Mouse (Mus musculus) embryonic facial prominence, embryonic 13.5 days (tissue): Measurements from ENCODE around the gene Wwox. TPM values are rescaled to one million over a fixed set of nuclear protein-coding genes. Genes with fewer than 3 reads are reported as not detected.
A peak's percentile ranks its signal among the peaks of the same experiment; 100 is the strongest.

Experiments used
- ATAC-seq: fragments of 200-750 bp; cut with Nextera tagmentation; 2 replicates; pipeline ENCODE4 v1.8.0; 2017; ENCODE audit warnings: low read depth; ENCODE audit not compliant: insufficient number of reproducible peaks, insufficient read depth, low FRiP score, low TSS enrichment
- H3K27ac ChIP-seq: fragments of 300-500 bp; sonication (generic); 2 replicates; pipeline ENCODE4 v1.5.1; 2015; ENCODE audit warnings: moderate library complexity, mild to moderate bottlenecking, inconsistent platforms
- H3K27me3 ChIP-seq: fragments of 300-500 bp; sonication (generic); 2 replicates; pipeline ENCODE4 v1.6.1; 2015; ENCODE audit warnings: mild to moderate bottlenecking, inconsistent platforms
- H3K36me3 ChIP-seq: fragments of 300-500 bp; sonication (generic); 2 replicates; pipeline ENCODE4 v1.6.1; 2015; ENCODE audit warnings: mild to moderate bottlenecking, inconsistent platforms
- H3K4me1 ChIP-seq: fragments of 300-500 bp; sonication (generic); 2 replicates; pipeline ENCODE4 v1.6.1; 2015; ENCODE audit warnings: inconsistent platforms
- H3K4me2 ChIP-seq: fragments of 300-500 bp; sonication (generic); 2 replicates; pipeline ENCODE4 v1.6.1; 2015; ENCODE audit warnings: moderate library complexity, mild to moderate bottlenecking, inconsistent platforms
- H3K4me3 ChIP-seq: fragments of 300-500 bp; sonication (generic); 2 replicates; pipeline ENCODE4 v1.5.1; 2015; ENCODE audit warnings: mild to moderate bottlenecking, inconsistent platforms
- H3K9ac ChIP-seq: fragments of 300-500 bp; sonication (generic); 2 replicates; pipeline ENCODE4 v1.6.1; 2015; ENCODE audit warnings: mild to moderate bottlenecking, inconsistent platforms
- H3K9me3 ChIP-seq: fragments of 300-500 bp; sonication (generic); 2 replicates; pipeline ENCODE4 v1.6.1; 2016; ENCODE audit warnings: inconsistent platforms
- WGBS: fragments of 180-500 bp; shearing (Covaris S2); methylation state at CpG from one replicate; pipeline ENCODE4 v1.1.7; 2015; ENCODE audit warnings: mixed read lengths; 5-methylcytosine and 5-hydroxymethylcytosine counted together
- polyA plus RNA-seq: library from polyadenylated mRNA; unstranded; fragments of >200 nt; fragmentation: Nextera tagmentation; extraction: Ambion mirVana; gene quantifications from 2 replicates; pipeline ENCODE4 v1.2.1, GENCODE M21; 2015

Gene Wwox
- polyA plus RNA-seq, 1 experiment from 2014 or later, result 11.5 TPM

DNA sequence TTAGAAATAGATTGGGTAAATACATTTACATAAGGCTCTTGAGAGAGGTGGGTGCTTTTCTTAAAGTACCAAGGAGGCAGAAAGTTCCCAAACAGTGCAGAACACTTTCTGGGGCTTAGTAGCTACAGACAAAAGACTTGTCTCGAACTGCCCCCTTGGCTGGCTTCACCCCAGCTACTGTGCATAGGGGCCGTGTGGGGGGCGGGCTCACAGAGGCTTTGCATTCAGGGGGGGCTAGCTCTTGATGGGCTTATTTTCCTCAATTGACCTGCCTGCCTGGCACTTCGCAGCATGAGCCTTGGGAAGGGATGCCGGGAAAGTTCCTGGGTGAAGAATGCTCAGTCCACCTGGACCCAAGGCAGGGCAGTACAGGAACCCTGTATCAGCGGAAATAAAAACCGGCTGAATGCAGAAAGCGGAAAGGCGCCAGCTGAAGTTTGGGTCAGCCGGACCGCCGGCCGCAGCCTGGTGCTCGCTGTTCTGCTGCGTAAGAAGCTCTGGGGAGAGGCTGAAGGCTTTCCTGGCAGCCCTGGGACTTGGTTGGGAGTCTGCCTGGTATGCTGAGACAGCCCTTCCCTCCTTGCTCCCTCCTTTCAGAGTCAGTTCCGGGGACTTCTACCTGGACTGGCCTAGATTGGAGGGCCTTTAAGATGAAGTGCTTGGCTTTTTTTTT is 918.3 kb downstream of the Wwox start:
- 0 out of 2 replicates have a peak overlapping the region, but pooled peaks have one; percentile 32 for H3K9ac ChIP-seq
- peaks cover 10% of the 10 kb centered on the region for H3K9me3 ChIP-seq
- no peaks in the 10 kb centered on the region; the same call in 1 of the 2 replicates for H3K36me3 ChIP-seq
- no peak overlapping the region for H3K27ac ChIP-seq
- no peaks in the 10 kb centered on the region; the same call in 1 of the 2 replicates for H3K27me3 ChIP-seq
- peak overlapping the region; percentile 42 for H3K4me2 ChIP-seq
- no peak for ATAC-seq
- H3K4me1 ChIP-seq, result peaks cover 21% of the 10 kb centered on the region
- H3K4me3 ChIP-seq, result no peak overlapping the region
- WGBS, result 40% methylated on average over 16 of the region's 16 CpGs

- H3K9me3 ChIP-seq, result peaks cover 10% of the 10 kb centered on the region
- no peaks in the 10 kb centered on the region; the same call in 1 of the 2 replicates for H3K36me3 ChIP-seq
- no peaks in the 10 kb centered on the region; the same call in 1 of the 2 replicates for H3K27me3 ChIP-seq
- H3K4me1 ChIP-seq, result peaks cover 21% of the 10 kb centered on the region
- no peak for ATAC-seq
- no peak overlapping the region for H3K4me2 ChIP-seq
- 82% methylated on average over 11 of the region's 11 CpGs for WGBS
- H3K4me3 ChIP-seq, result no peak overlapping the region
- no peak overlapping the region for H3K9ac ChIP-seq
- no peak overlapping the region for H3K27ac ChIP-seq
Observed at GRCm38 (mm10) chr8:115358481-115358880, 919.0 kb downstream of the Wwox start.

- 18% methylated on average over 12 of the region's 12 CpGs for WGBS
- H3K9ac ChIP-seq, result no peak overlapping the region
- H3K27ac ChIP-seq, result no peak overlapping the region
- no peaks in the 10 kb centered on the region for H3K36me3 ChIP-seq
- H3K4me1 ChIP-seq, result peaks cover 21% of the 10 kb centered on the region
- H3K9me3 ChIP-seq, result no peaks in the 10 kb centered on the region; the same call in 1 of the 2 replicates
- no peak overlapping the region for H3K4me3 ChIP-seq
- H3K27me3 ChIP-seq, result no peaks in the 10 kb centered on the region; the same call in 1 of the 2 replicates
- no peak for ATAC-seq
- H3K4me2 ChIP-seq, result peak overlapping the region; percentile 7; the same call in 1 of the 2 replicates
Observed at GRCm38 (mm10) chr8:115359701-115360100, 920.2 kb downstream of the Wwox start.

GRCm38 (mm10) chr8:115362518-115362917 is 923.1 kb downstream of the Wwox start:
- H3K4me2 ChIP-seq, result no peak overlapping the region
- H3K4me1 ChIP-seq, result peaks cover 16% of the 10 kb centered on the region
- no peak overlapping the region for H3K27ac ChIP-seq
- no peak for ATAC-seq
- H3K4me3 ChIP-seq, result no peak overlapping the region
- H3K27me3 ChIP-seq, result no peaks in the 10 kb centered on the region; the same call in 1 of the 2 replicates
- 67% methylated on average over 7 of the region's 7 CpGs for WGBS
- H3K9me3 ChIP-seq, result no peaks in the 10 kb centered on the region; the same call in 1 of the 2 replicates
- no peaks in the 10 kb centered on the region for H3K36me3 ChIP-seq
- H3K9ac ChIP-seq, result no peak overlapping the region

DNA sequence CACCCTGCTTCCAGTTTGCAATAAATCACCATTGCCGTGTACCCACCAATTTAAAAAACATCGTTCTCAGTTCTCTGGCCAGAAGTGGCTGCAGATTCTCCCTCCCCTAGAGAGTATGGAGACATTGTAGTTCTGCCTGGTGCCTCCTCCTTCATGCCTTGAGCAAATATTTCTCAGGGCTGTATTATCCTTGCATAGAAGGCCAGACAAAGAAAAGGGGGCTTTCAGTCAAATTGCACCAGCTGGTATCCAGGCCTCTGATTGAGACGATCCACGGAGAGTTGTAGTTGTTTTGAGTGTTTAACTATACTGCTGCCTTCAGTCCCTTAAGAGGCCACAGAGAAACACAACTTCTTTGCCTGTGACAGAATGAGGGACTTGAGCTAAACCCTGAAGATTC is 935.5 kb downstream of the Wwox start:
- ATAC-seq, result no peak
- 37% methylated on average over 4 of the region's 4 CpGs for WGBS

DNA sequence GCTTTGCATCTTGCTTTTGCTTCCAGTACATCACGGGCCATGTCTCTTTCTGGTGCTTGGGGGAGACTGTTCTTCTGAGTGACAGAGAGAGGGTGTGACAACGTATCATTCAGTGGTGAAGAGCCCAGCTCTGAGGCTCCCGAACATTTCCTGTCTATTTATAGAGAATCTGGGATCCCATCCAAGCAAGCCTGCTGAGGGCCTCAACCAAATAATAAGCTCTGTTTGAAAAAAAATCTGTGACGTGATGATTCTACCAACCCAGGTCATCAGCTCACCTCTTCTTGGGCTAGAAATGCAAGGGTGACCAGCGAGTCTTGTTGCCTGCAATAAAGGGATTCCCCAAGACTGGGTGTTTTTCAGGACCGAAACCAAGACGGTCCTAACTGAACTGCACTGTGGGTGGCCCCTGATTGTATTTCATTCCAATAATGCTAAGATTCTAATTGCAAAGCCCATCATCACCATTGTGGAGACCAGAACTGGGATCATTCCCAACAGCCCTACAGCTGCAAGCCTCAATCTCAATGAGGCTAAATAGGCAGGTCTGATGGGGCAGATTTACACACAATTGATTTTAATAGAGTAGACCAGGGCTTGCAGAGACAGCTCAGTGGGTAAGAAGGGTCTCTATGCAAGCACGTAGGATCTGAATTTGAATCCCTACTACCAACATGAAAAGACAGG is 936.0 kb downstream of the Wwox start:
- Histone ChIP-seq H3K4me3 (no peak overlapping the region), H3K4me1 (peaks cover 37% of the 10 kb centered on the region), H3K36me3 (no peaks in the 10 kb centered on the region), H3K4me2 (no peak overlapping the region), H3K27ac (peak overlapping the region; percentile 55; the same call in 1 of the 2 replicates), H3K9me3 (no peaks in the 10 kb centered on the region), H3K27me3 (peaks cover 3% of the 10 kb centered on the region; the same call in 1 of the 2 replicates), H3K9ac (no peak overlapping the region)
- WGBS, result 54% methylated on average over 8 of the region's 8 CpGs
- no peak for ATAC-seq

More for the DNA sequence above, 935.5 kb downstream of the Wwox start:
- Histone ChIP-seq H3K27ac (peak overlapping the region; percentile 55), H3K36me3 (no peaks in the 10 kb centered on the region), H3K27me3 (peaks cover 3% of the 10 kb centered on the region; the same call in 1 of the 2 replicates), H3K9ac (no peak overlapping the region), H3K4me3 (no peak overlapping the region), H3K4me1 (peaks cover 37% of the 10 kb centered on the region), H3K9me3 (no peaks in the 10 kb centered on the region), H3K4me2 (no peak overlapping the region)

- Histone ChIP-seq H3K4me2 (no peak overlapping the region), H3K27me3 (no peaks in the 10 kb centered on the region; the same call in 1 of the 2 replicates), H3K4me3 (no peak overlapping the region), H3K27ac (no peak overlapping the region), H3K36me3 (no peaks in the 10 kb centered on the region), H3K9me3 (no peaks in the 10 kb centered on the region), H3K9ac (no peak overlapping the region), H3K4me1 (peaks cover 37% of the 10 kb centered on the region)
- ATAC-seq, result no peak
- 36% methylated on average over 4 of the region's 4 CpGs for WGBS
Observed at GRCm38 (mm10) chr8:115377321-115377720, 937.9 kb downstream of the Wwox start.

GRCm38 (mm10) chr8:115380017-115380416 is 940.6 kb downstream of the Wwox start:
- Histone ChIP-seq H3K9me3 (no peaks in the 10 kb centered on the region), H3K9ac (no peak overlapping the region), H3K4me2 (no peak overlapping the region), H3K4me1 (peaks cover 24% of the 10 kb centered on the region), H3K27ac (no peak overlapping the region), H3K36me3 (no peaks in the 10 kb centered on the region), H3K4me3 (no peak overlapping the region), H3K27me3 (no peaks in the 10 kb centered on the region; the same call in 1 of the 2 replicates)
- 64% methylated on average over 4 of the region's 4 CpGs for WGBS
- ATAC-seq, result no peak

DNA sequence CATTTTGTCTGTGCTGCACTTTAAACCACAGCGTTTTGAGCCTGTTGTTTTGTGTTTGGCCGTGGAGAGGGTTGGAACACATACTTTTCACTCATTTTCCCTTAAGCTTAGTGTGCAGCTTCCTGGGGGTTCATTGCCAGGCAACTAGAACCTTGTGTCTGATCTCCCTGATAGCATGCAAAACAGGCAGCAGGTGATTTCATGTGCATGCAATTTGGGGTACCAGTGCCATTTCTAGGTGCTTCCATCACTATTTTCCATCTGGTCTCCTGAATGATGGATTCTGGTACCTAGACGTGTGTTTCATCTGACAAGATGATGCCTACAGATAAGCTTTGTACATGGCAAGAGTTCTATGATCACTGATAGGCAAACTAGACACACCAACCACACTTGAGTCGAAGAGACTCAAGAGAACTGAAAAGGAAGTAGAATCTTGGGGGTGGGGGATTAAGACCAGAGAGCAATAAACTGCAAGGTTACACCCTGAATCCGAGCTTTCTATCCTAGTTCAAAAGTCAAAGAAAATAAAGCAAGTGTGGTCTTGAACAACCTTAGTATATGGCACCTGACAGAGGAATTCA is 951.6 kb downstream of the Wwox start:
- 0 out of 2 replicates have a peak, but pooled peaks cover 6% of the 10 kb centered on the region for H3K4me1 ChIP-seq
- no peaks in the 10 kb centered on the region; the same call in 1 of the 2 replicates for H3K9me3 ChIP-seq
- no peaks in the 10 kb centered on the region for H3K27me3 ChIP-seq
- H3K27ac ChIP-seq, result no peak overlapping the region
- WGBS, result 87% methylated on average over 5 of the region's 5 CpGs
- H3K36me3 ChIP-seq, result no peaks in the 10 kb centered on the region
- no peak overlapping the region for H3K4me2 ChIP-seq
- H3K4me3 ChIP-seq, result no peak overlapping the region
- no peak overlapping the region for H3K9ac ChIP-seq
- no peak for ATAC-seq

DNA sequence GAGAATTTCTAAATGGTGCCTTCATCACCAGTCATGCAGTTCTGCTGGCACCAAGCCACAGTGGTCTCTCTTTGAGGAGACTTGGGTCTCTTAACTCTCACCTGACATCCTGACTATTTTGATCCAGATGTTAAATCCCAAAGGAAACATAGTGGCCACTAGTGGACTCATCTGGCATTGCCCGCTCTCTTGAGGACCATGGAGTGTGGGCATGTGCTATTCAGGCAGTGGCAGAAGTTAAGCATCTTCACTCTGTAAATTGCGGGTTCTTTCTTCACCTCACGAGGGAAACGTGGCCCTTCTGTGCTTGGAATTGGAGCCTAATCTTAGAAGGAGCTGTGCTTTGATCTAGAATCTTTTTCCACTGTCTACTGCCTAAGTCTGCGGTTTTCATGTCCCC is 956.4 kb downstream of the Wwox start:
- H3K4me3 ChIP-seq, result no peak overlapping the region
- H3K27me3 ChIP-seq, result no peaks in the 10 kb centered on the region
- ATAC-seq, result no peak
- H3K9ac ChIP-seq, result no peak overlapping the region
- no peaks in the 10 kb centered on the region for H3K36me3 ChIP-seq
- no peak overlapping the region for H3K4me2 ChIP-seq
- H3K4me1 ChIP-seq, result no peaks in the 10 kb centered on the region
- no peaks in the 10 kb centered on the region; the same call in 1 of the 2 replicates for H3K9me3 ChIP-seq
- no peak overlapping the region for H3K27ac ChIP-seq
- 75% methylated on average over 5 of the region's 5 CpGs for WGBS

GRCm38 (mm10) chr8:115397981-115398380 is 958.5 kb downstream of the Wwox start:
- WGBS, result 85% methylated on average over 3 of the region's 3 CpGs
- no peaks in the 10 kb centered on the region for H3K4me1 ChIP-seq
- no peak for ATAC-seq

More at GRCm38 (mm10) chr8:115397981-115398380, 958.5 kb downstream of the Wwox start:
- Histone ChIP-seq H3K4me2 (no peak overlapping the region), H3K9me3 (no peaks in the 10 kb centered on the region; the same call in 1 of the 2 replicates), H3K27me3 (0 out of 2 replicates have a peak, but pooled peaks cover 2% of the 10 kb centered on the region), H3K27ac (no peak overlapping the region), H3K4me3 (no peak overlapping the region), H3K9ac (no peak overlapping the region), H3K36me3 (no peaks in the 10 kb centered on the region)
